Mouse (Mus musculus): ENCODE data around the gene Khsrp. TPM values are rescaled to one million over a fixed set of nuclear protein-coding genes. Genes with fewer than 3 reads are reported as not detected.

Gene Khsrp
- total and polyA plus RNA-seq, 3 experiments: 89.3 to 157 (median 125) TPM

- H3K9ac ChIP-seq (ENCODE audit: control insufficient read depth, low read depth, low read length, poor library complexity, severe bottlenecking): no peak overlapping the region
- H3K36me3 ChIP-seq (ENCODE audit: control insufficient read depth in 1 of 2, insufficient read depth in 2 of 2, low read length in 2 of 2): peaks cover 2 to 15% of the 10 kb centered on the region in 2 experiments; a peak in 3 of 4 replicates
- peaks cover 3 to 28% of the 10 kb centered on the region in 2 experiments; a peak in 3 of 4 replicates for H3K4me1 ChIP-seq (ENCODE audit: control insufficient read depth in 1 of 2, insufficient read depth in 2 of 2, low read length in 2 of 2)
Observed at GRCm38 (mm10) chr17:57001228-57001627, 30.1 kb downstream of the Khsrp start.

GRCm38 (mm10) chr17:56999968-57000609 is 31.2 kb downstream of the Khsrp start, which contains the start of gene Pspn:
TSS of gene Pspn (minus strand) at chr17:57000018.
- peaks cover 3 to 28% of the 10 kb centered on the region in 2 experiments; a peak in 3 of 4 replicates for H3K4me1 ChIP-seq (ENCODE audit: control insufficient read depth in 1 of 2, insufficient read depth in 2 of 2, low read length in 2 of 2)
- no peak within 1 kb of the TSS for H3K4me3 ChIP-seq (ENCODE audit: control insufficient read depth in 1 of 2, insufficient read depth in 1 of 2, low read depth in 2 of 2, low read length in 2 of 2)
- no peaks in the 10 kb centered on the region for H3K9me3 ChIP-seq (replicated peaks; ENCODE audit: insufficient read depth, low read length)
- H3K27me3 ChIP-seq (ENCODE audit: control insufficient read depth in 1 of 2, insufficient read depth in 2 of 2, low read length in 2 of 2): no peaks in the 10 kb centered on the region
- no peaks in the 10 kb centered on the region for H3K79me2 ChIP-seq (ENCODE audit: control insufficient read depth, insufficient read depth, low read length, poor library complexity)
- peaks cover 2 to 15% of the 10 kb centered on the region in 2 experiments; a peak in 3 of 4 replicates for H3K36me3 ChIP-seq (ENCODE audit: control insufficient read depth in 1 of 2, insufficient read depth in 2 of 2, low read length in 2 of 2)
- no peak within 1 kb of the TSS for H3K9ac ChIP-seq (ENCODE audit: control insufficient read depth, low read depth, low read length, poor library complexity, severe bottlenecking)
- no peak for TF ChIP-seq RCOR1 (IDR thresholded peaks at IDR 0.05; ENCODE audit: low read depth, low read length)
- TF ChIP-seq HCFC1 (IDR thresholded peaks at IDR 0.05; ENCODE audit: low read depth, low read length): no peak
- TF ChIP-seq NELFE (IDR thresholded peaks at IDR 0.05; ENCODE audit: low read depth, low read length): no peak
- no peak for TF ChIP-seq POLR2AphosphoS2 (IDR thresholded peaks at IDR 0.05; ENCODE audit: low read length)
- no peak for TF ChIP-seq CHD1 (IDR thresholded peaks at IDR 0.05; ENCODE audit: low read depth, low read length)
- no peak for TF ChIP-seq ZKSCAN1 (IDR thresholded peaks at IDR 0.05; ENCODE audit: low read depth, low read length)
- no peak for TF ChIP-seq ZC3H11A (IDR thresholded peaks at IDR 0.05; ENCODE audit: low read depth, low read length)
- no peak for TF ChIP-seq MYC (IDR thresholded peaks at IDR 0.05; ENCODE audit: low read depth, low read length)
- no peak for TF ChIP-seq SIN3A (IDR thresholded peaks at IDR 0.05; ENCODE audit: low read length)
- TF ChIP-seq POLR2AphosphoS5 (IDR thresholded peaks at IDR 0.05; ENCODE audit: borderline replicate concordance, low read depth, low read length): no peak
- H3K27ac ChIP-seq (ENCODE audit: control insufficient read depth, low read depth, low read length): no peak within 1 kb of the TSS
- DNase-seq (ENCODE audit: low read depth, low spot score): no peak

More at GRCm38 (mm10) chr17:57001228-57001627, 30.1 kb downstream of the Khsrp start:
- Histone ChIP-seq H3K9me3 (replicated peaks; ENCODE audit: insufficient read depth, low read length) (no peaks in the 10 kb centered on the region), H3K79me2 (ENCODE audit: control insufficient read depth, insufficient read depth, low read length, poor library complexity) (no peaks in the 10 kb centered on the region), H3K27me3 (ENCODE audit: control insufficient read depth in 1 of 2, insufficient read depth in 2 of 2, low read length in 2 of 2) (no peaks in the 10 kb centered on the region), H3K4me3 (ENCODE audit: control insufficient read depth in 1 of 2, insufficient read depth in 1 of 2, low read depth in 2 of 2, low read length in 2 of 2) (no peak overlapping the region), H3K27ac (ENCODE audit: control insufficient read depth, low read depth, low read length) (no peak overlapping the region)
- DNase-seq (ENCODE audit: low read depth, low spot score): no peak
- no peak for TF ChIP-seq ELF1 (IDR thresholded peaks at IDR 0.05; ENCODE audit: low read depth, low read length)
- no peak for TF ChIP-seq RCOR1 (IDR thresholded peaks at IDR 0.05; ENCODE audit: low read depth, low read length)
- no peak for TF ChIP-seq POLR2A (IDR thresholded peaks at IDR 0.05; ENCODE audit: control insufficient read depth in 1 of 2, insufficient read depth in 1 of 2, low read depth in 1 of 2, low read length in 2 of 2, poor library complexity in 1 of 2)
- no peak for TF ChIP-seq USF1 (IDR thresholded peaks at IDR 0.05; ENCODE audit: low read depth, low read length)
- TF ChIP-seq NRF1 (IDR thresholded peaks at IDR 0.05; ENCODE audit: insufficient read depth, low read depth, low read length, poor library complexity, severe bottlenecking): no peak
- TF ChIP-seq TCF12 (IDR thresholded peaks at IDR 0.05; ENCODE audit: low read depth, low read length): no peak
- no peak for TF ChIP-seq MYB (IDR thresholded peaks at IDR 0.05; ENCODE audit: low read depth, low read length)
- no peak for TF ChIP-seq UBTF (IDR thresholded peaks at IDR 0.05; ENCODE audit: borderline replicate concordance, insufficient read depth, low read depth, low read length)
- TF ChIP-seq ETS1 (IDR thresholded peaks at IDR 0.05; ENCODE audit: low read depth, low read length): no peak
- no peak for TF ChIP-seq MAFK (IDR thresholded peaks at IDR 0.05; ENCODE audit: borderline replicate concordance, low read depth, low read length)
- no peak for TF ChIP-seq GABPA (IDR thresholded peaks at IDR 0.05; ENCODE audit: low read depth, low read length)
- TF ChIP-seq POLR2AphosphoS5 (IDR thresholded peaks at IDR 0.05; ENCODE audit: borderline replicate concordance, low read depth, low read length): no peak
- no peak for TF ChIP-seq MAZ (IDR thresholded peaks at IDR 0.05; ENCODE audit: low read depth, low read length)
- no peak for TF ChIP-seq RAD21 (IDR thresholded peaks at IDR 0.05; ENCODE audit: low read depth, low read length)
- TF ChIP-seq CHD2 (IDR thresholded peaks at IDR 0.05; ENCODE audit: low read length): no peak
- no peak for TF ChIP-seq MYC (IDR thresholded peaks at IDR 0.05; ENCODE audit: low read depth, low read length)
